Mouse (Mus musculus) hindbrain, embryonic 11.5 days (tissue): Measurements from ENCODE around the gene Plcg1. TPM values are rescaled to one million over a fixed set of nuclear protein-coding genes. Genes with fewer than 3 reads are reported as not detected.

Source experiments
- polyA plus RNA-seq: library from polyadenylated mRNA; unstranded; fragments of >200 nt; fragmentation: Nextera tagmentation; extraction: Ambion mirVana; gene quantifications from 2 replicates; pipeline ENCODE4 v1.2.1, GENCODE M21; 2014

Gene Plcg1
- polyA plus RNA-seq, 1 experiment from 2014 or later, result 67.8 TPM

Other genes starting within 250 kb of the Plcg1 start
- gene Top1, start 85.4 kb upstream of the Plcg1 start, polyA plus RNA-seq, result 106 and 123 TPM in 2 replicates
- 9.1 and 11.0 TPM in 2 replicates for gene Zhx3, start 141.7 kb downstream of the Plcg1 start, polyA plus RNA-seq
- gene Lpin3, start 149.4 kb downstream of the Plcg1 start, polyA plus RNA-seq, result 0.22 and 0.24 TPM in 2 replicates
- gene Emilin3, start 181.0 kb downstream of the Plcg1 start, polyA plus RNA-seq, result 0.66 and 1.9 TPM in 2 replicates